Mouse (Mus musculus) thymus, postnatal 0 days (tissue): ENCODE measurements around the gene Slc48a1. TPM values are rescaled to one million over a fixed set of nuclear protein-coding genes. Genes with fewer than 3 reads are reported as not detected.

Experiments
- DNase-seq: peaks from one replicate; pipeline ENCODE4 v3.0.0-alpha.2; 2015; ENCODE audit warnings: low spot score
- polyA plus RNA-seq: library from polyadenylated mRNA; unstranded; fragments of >200 nt; fragmentation: Nextera tagmentation; extraction: Ambion mirVana; gene quantifications from 2 replicates; pipeline ENCODE4 v1.2.1, GENCODE M21; 2015

The Slc48a1 gene
- polyA plus RNA-seq, result 44.5 and 48.3 TPM in 2 replicates

GRCm38 (mm10) chr15:97778311-97779098 lies at the start of gene Slc48a1:
Gene Slc48a1, plus strand, starts transcription at chr15:97778520.
- no peak for DNase-seq

DNA sequence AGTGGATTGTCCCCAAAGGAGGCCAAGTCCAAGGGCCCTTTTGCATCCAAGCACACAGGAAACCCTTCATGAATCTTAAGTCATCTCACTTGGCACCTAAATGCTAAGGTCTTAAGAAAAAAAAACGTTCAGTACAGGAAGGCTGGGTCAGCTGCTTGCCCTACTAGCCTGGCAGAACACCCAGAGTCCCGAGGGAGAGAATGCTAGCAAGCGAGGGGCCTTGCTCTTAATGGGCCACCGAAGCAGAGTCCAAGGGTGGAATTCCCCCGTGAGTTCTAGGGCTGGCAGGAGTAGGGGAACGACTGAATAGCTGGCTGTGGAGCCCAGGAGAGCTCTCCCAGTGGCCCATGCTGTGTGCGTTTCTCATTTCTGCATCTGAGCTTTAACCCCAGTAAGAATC lies 49.5 kb upstream of the Slc48a1 start:
- no peak for DNase-seq

DNA sequence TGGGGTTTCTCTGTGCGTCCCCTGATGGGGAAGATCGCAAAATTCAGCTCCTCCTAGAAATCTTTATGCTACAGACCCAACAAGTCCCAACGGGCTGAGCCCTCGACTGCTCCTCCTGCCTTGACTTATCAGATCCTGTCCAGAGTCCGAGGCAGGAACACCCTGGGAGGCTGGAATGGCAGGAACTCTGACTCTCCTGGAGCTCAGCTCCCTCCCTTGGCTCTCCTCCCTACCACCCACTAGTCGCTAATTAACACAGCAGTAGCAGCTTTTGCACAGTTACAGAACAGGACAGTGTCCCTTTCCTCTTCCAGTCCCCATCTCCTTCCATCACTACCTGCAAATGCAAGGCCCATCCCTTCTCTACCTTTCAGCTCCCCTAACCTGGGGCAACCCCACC lies 48.0 kb upstream of the Slc48a1 start:
- DNase-seq, result peak; percentile 41

DNA sequence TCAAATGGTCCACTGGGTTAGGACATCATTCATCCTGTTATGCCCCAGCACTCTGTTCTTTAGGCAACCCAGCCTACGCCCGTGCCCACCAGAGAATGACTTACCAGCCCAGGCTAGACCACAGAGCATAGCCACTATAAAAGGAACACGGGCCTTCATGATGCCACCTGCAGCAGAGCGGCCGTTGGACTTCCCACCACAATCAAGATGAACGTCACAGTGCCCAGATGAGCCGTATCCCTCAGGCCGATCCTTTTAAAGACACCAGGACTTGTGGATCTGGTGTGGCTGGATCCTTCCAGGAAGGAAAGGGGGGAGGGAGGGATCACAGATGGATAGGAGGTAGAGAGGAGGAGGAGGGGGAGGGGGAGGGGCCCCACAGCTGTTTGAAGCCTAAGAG lies 47.2 kb upstream of the Slc48a1 start, which contains the start of gene Endou:
Endou (minus strand) TSS at position 229 of the 400 bp plus-strand sequence.
- DNase-seq, result peak; percentile 91

- DNase-seq, result peak; percentile 26
Measured at GRCm38 (mm10) chr15:97731988-97732387, 46.3 kb upstream of the Slc48a1 start.

- DNase-seq, result no peak
Measured at GRCm38 (mm10) chr15:97738923-97739322, 39.4 kb upstream of the Slc48a1 start.

DNA sequence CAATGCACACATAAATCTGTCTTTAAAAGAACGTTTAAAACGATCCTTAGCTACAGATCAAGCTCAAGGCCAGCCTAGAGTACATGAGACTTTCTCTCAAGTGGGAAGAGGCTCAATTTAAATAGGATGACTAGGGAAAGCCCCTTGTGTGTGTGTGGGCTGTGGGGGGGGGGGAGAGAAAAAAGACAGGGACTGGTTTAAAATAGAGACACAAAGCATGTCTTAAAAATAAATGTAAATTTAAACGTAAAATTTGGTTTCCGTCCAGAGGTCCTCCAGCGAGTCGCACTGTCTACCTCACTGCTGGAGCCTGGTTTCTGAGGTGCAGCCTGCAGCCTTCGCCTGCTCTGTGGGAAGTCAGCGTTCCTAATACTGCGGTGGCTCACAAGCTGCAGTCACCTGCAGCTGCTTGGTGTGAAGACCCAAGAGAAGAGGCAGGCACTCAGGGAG lies 38.0 kb upstream of the Slc48a1 start:
- DNase-seq, result no peak

DNA sequence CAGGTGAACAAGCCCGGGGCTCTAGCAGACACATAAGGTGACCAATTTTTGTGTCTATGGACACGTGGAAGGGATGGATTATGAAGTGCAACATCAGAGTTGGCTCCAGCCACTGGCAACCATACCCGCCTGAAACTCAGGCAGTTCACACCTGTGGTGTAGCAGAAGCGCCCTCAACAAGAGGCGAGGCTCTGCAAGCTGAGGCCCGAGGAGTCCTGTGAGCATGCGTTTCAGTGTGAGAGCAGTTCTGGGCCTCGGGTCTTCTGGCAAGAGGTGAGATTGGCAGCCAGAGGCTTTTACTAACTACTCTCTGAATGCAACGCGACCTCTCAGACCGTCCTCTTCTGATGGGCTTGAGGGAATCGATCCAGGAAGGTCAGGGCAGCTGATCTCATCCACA lies 36.7 kb upstream of the Slc48a1 start:
- DNase-seq, result peak; percentile 47

GRCm38 (mm10) chr15:97742074-97742473 lies 36.2 kb upstream of the Slc48a1 start:
- DNase-seq, result peak; percentile 5

DNA sequence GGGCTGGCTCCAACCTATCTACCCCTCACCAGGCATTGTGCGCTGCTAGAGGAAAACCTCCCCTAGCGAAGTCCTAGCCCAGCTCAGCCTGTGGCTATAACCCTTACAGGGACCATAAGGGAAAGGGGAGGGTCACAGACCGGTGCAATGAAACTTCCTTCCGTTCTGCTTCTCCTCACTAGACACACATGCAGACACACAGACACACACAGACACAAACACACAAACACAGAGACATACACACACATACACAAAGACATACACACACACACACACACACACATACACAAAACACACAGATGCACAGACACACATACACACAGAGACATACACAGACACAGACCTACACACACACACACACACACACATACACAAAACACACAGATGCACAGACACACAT lies 35.7 kb upstream of the Slc48a1 start:
- peak; percentile 40 for DNase-seq

GRCm38 (mm10) chr15:97743210-97743609 lies 35.1 kb upstream of the Slc48a1 start:
- DNase-seq, result peak; percentile 13

DNA sequence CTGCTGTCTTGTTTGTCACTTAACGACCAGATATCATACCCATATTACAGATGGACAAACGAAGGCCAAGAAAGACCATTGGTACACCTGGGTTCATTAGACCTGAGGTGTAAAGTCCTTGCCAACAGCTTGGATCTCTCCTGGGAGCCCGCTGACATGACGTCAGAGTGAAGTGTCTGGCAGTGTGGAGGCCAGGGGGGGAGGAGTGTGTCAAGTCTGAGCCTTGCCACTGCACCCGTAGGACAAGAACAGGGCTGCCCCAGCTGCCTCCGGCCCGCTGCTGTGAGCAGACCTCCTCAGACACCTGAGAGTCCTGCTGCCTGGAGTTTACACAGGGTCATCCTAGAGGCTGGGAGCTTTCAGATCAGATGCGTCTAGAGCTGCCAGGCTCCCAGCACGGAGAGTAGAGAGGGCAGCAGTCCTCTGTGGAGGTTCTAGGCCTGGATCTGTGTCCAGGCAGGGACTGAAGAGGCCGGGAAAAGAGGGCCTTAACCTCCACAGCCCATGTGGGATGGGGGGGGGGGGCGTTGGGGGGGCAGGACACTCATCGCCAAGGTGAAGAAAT lies 34.3 kb upstream of the Slc48a1 start:
- peak; percentile 11 for DNase-seq

DNA sequence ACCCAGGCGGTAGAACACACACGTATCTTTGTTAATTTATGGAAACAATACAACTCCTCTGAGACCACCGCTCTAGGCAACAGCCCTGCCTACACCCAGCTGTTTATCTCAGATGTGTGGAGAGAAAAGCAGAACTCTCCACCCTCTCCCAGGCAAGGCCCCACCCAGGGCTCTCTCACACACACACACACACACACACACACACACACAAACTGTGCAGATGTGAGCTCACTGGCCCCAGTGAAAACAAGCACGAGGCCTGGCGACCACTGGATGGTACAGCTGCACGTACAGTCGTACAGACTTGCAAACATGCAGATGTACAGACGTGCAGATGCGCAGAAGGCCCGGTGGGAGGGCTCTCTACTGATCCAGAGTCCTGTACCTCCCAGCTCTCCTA lies 33.4 kb upstream of the Slc48a1 start:
- peak; percentile 79 for DNase-seq

DNA sequence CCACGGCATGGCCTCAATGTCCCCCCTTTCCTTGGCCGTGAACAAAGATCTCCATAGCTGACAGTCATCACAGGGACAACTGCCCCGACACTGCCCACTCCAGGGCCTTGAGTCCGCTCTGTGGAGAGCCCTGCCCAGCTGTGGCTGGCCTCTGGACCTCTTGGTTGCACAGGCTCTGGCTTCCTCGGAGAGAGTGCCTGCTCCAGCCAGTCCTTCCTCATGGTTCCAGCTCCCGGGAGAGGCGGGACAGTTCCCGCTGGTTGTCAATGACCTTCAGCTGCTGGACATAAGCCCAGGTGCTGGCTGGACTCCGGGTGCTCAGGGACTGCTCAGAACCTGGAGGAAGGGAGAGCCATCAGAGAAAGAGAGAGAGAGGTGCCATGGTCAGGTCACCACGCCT lies 33.0 kb upstream of the Slc48a1 start:
- DNase-seq, result no peak

DNA sequence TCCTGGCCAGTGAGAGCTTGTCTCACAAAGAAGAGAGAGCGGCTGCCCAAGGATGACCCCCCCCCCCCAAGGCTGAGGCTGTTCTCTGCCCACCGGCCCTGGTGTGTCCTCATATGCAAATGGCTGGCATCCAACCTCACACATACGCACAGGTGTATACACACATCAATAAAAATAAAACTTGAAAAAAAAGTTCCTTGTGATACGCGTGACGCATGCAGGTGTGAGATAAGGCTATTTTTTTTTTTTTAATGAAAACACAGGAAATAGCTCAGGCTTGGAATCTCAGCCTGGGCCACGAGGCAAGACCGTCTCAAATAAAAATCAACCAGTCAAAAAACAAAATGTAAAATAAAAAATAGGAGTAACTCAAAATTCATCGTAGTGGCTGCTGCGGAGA lies 32.0 kb upstream of the Slc48a1 start:
- DNase-seq, result no peak

GRCm38 (mm10) chr15:97746748-97747147 lies 31.6 kb upstream of the Slc48a1 start:
- DNase-seq, result no peak

- no peak for DNase-seq
Measured at GRCm38 (mm10) chr15:97747486-97747885, 30.8 kb upstream of the Slc48a1 start.

- DNase-seq, result peak; percentile 88
Measured at GRCm38 (mm10) chr15:97748309-97748708, 30.0 kb upstream of the Slc48a1 start.

GRCm38 (mm10) chr15:97748964-97749363 lies 29.4 kb upstream of the Slc48a1 start:
- DNase-seq, result no peak

GRCm38 (mm10) chr15:97749397-97749796 lies 28.9 kb upstream of the Slc48a1 start:
- DNase-seq, result no peak

DNA sequence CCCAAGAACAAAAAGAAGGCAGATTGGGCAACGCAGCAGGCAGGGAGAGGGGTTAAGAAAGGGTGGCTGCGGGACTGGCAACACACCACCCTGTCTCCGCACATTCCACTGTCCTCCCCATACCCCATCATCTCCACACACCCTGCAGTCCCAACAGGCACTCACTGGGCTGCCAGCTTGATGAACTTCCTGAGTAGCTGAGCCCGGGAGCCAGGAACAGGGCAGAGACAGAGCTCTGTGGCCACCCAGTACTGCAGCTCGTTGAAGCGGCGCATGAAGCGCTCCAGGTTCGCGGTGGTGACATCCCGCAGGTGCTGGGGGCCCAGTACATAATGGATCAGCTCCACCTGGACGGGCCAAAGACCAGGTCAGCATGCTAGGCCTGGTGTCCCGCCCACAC lies 28.5 kb upstream of the Slc48a1 start:
- peak; percentile 54 for DNase-seq

DNA sequence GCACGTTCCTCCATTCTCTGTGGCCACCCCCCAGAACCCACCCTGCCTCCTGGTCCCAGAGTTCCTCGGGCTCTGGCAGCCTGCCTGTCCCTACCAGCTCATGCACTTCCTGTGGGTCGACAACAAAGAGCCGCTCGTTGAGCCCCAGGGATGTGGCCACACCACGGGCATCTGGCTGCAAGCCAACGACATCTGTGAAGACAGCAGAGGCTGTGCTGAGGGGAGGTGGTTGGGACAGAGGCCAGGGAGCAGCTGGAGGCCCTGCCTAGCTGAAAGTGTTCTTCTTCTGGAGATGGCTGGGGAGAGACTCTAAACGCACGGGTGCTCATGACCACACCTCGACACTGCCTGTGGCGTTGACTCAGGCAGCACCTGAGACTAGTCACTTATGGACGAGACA lies 27.6 kb upstream of the Slc48a1 start:
- DNase-seq, result peak; percentile 67

- peak; percentile 58 for DNase-seq
Measured at GRCm38 (mm10) chr15:97751676-97752075, 26.6 kb upstream of the Slc48a1 start.
